Mouse (Mus musculus): Measurements from ENCODE around the gene Aox2.

DNA sequence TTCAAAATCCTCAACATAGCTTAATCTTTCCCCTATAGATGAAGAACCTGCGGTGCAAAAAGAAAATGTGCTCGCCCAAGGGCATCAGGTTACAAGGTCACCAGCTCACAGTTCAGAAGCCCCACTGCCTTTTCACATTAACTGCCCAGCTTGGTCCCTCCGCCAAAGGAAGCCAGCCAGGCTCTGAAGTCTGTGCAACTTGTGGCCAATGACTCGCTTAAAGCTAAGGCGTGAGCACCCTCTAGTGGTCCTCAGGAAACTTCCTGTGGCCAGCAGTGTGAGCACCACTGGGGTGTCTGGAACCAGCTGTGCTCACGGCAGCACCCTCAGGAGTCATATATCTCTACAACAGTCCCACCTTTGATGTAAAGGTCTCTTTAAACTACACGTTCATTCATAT lies 18.2 kb downstream of the Aox2 start:
- TF ChIP-seq CTCF (IDR thresholded peaks at IDR 0.05; ENCODE audit: extremely low read depth, insufficient read depth, insufficient read length, insufficient replicate concordance) (peak; percentile 83; the same call in 1 of the 2 replicates), POLR2A (IDR thresholded peaks at IDR 0.05; ENCODE audit: low read depth, low read length) (no peak)
